Mouse (Mus musculus) midbrain, postnatal 0 days (tissue): ENCODE results near the gene Slc25a39. TPM values are rescaled to one million over a fixed set of nuclear protein-coding genes. Genes with fewer than 3 reads are reported as not detected.

ENCODE experiments used
- ATAC-seq: fragments of 200-750 bp; cut with Nextera tagmentation; 2 replicates; pipeline ENCODE4 v1.8.0; 2017; ENCODE audit warnings: moderate number of reproducible peaks, mild to moderate bottlenecking, moderate TSS enrichment, moderate library complexity; ENCODE audit not compliant: low FRiP score
- DNase-seq: peaks from one replicate; pipeline ENCODE4 v3.0.0-alpha.2; 2015; ENCODE audit warnings: low spot score
- H3K27ac ChIP-seq: fragments of 300-500 bp; sonication (generic); 2 replicates; pipeline ENCODE4 v1.5.1; 2014; ENCODE audit warnings: low read depth, mild to moderate bottlenecking, low read length, mixed read lengths
- H3K27me3 ChIP-seq: fragments of 300-500 bp; sonication (generic); 2 replicates; pipeline ENCODE4 v1.6.1; 2014; ENCODE audit warnings: low read length, control low read depth, mixed read lengths; ENCODE audit not compliant: insufficient read depth
- H3K36me3 ChIP-seq: fragments of 300-500 bp; sonication (generic); 2 replicates; pipeline ENCODE4 v1.6.1; 2014; ENCODE audit warnings: low read length, control low read depth, mixed read lengths; ENCODE audit not compliant: insufficient read depth
- H3K4me1 ChIP-seq: fragments of 300-500 bp; sonication (generic); 2 replicates; pipeline ENCODE4 v1.6.1; 2014; ENCODE audit warnings: mild to moderate bottlenecking, control low read depth, antibody characterized with exemption, low read length, mixed read lengths; ENCODE audit not compliant: insufficient read depth
- H3K4me2 ChIP-seq: fragments of 300-500 bp; sonication (generic); 2 replicates; pipeline ENCODE4 v1.6.1; 2014; ENCODE audit warnings: low read depth, mild to moderate bottlenecking, low read length, mixed read lengths; ENCODE audit not compliant: poor library complexity, severe bottlenecking
- H3K4me3 ChIP-seq: fragments of 300-500 bp; sonication (generic); 2 replicates; pipeline ENCODE4 v1.5.1; 2014; ENCODE audit warnings: low read depth, mild to moderate bottlenecking, low read length, moderate library complexity
- H3K9ac ChIP-seq: fragments of 300-500 bp; sonication (generic); replicated peaks from 2 replicates; pipeline ENCODE4 v1.6.1; 2014; ENCODE audit warnings: mild to moderate bottlenecking, low read length, moderate library complexity, mixed read lengths; ENCODE audit not compliant: poor library complexity, severe bottlenecking
- H3K9me3 ChIP-seq: fragments of 300-500 bp; sonication (generic); 2 replicates; pipeline ENCODE4 v1.6.1; 2016; ENCODE audit warnings: low read length, control low read depth
- CTCF ChIP-seq: IDR thresholded peaks from 2 replicates; pipeline ENCODE4 v1.5.1; 2016; ENCODE audit warnings: antibody characterized with exemption, mild to moderate bottlenecking
- WGBS: fragments of 180-500 bp; shearing (Covaris S2); extraction: QIAGEN DNeasy Blood & Tissue Kit; methylation state at CpG from one replicate; pipeline ENCODE4 v1.1.7; 2014; 5-methylcytosine and 5-hydroxymethylcytosine counted together
- polyA plus RNA-seq: library from polyadenylated mRNA; unstranded; fragments of >200 nt; fragmentation: Nextera tagmentation; extraction: Ambion mirVana; gene quantifications from 2 replicates; pipeline ENCODE4 v1.2.1, GENCODE M21; 2015
- total RNA-seq: library from RNA; depleted of rRNA; stranded (reverse); fragments of >200 nt; gene quantifications from 2 replicates; pipeline ENCODE4 v1.2.3, GENCODE M21; 2014

Gene Slc25a39
- total and polyA plus RNA-seq, 2 experiments from 2014 or later, result 132 to 176 TPM

- WGBS, result under 1% methylated on average over 36 of the region's 40 CpGs
These were observed 39.8 kb upstream of the Slc25a39 start, which contains the start of gene Fam171a2 for GRCm38 (mm10) chr11:102447497-102447896. TSS of gene Fam171a2 (minus strand) at chr11:102447682.

GRCm38 (mm10) chr11:102446581-102447461 lies 39.1 kb upstream of the Slc25a39 start:
- under 1% methylated on average over 39 of the region's 49 CpGs for WGBS
- DNase-seq (peak; percentile 72), ATAC-seq (peak; percentile 67)
- Histone ChIP-seq H3K4me3 (peak overlapping the region; percentile 95), H3K9me3 (no peaks in the 10 kb centered on the region), H3K9ac (peak overlapping the region; percentile 94), H3K27ac (peak overlapping the region; percentile 98), H3K4me1 (peaks cover 20% of the 10 kb centered on the region), H3K36me3 (peaks cover 9% of the 10 kb centered on the region), H3K4me2 (peak overlapping the region; percentile 89), H3K27me3 (no peaks in the 10 kb centered on the region)
- TF ChIP-seq CTCF, result no peak

More at GRCm38 (mm10) chr11:102447497-102447896, 39.8 kb upstream of the Slc25a39 start, which contains the start of gene Fam171a2:
- Histone ChIP-seq H3K4me3 (peak within 1 kb of the TSS; percentile 95), H3K4me2 (peak within 1 kb of the TSS; percentile 89), H3K9me3 (no peaks in the 10 kb centered on the region), H3K27me3 (no peaks in the 10 kb centered on the region), H3K36me3 (peaks cover 5% of the 10 kb centered on the region), H3K4me1 (peaks cover 20% of the 10 kb centered on the region), H3K27ac (peak within 1 kb of the TSS; percentile 98), H3K9ac (peak within 1 kb of the TSS; percentile 94)
- ATAC-seq (peak; percentile 79), DNase-seq (peak; percentile 80)
- peak; percentile 77 for TF ChIP-seq CTCF

GRCm38 (mm10) chr11:102445891-102446361 lies 38.2 kb upstream of the Slc25a39 start:
- no peak for TF ChIP-seq CTCF
- Histone ChIP-seq H3K9ac (peak overlapping the region; percentile 94), H3K9me3 (no peaks in the 10 kb centered on the region), H3K4me3 (peak overlapping the region; percentile 95), H3K4me1 (peaks cover 20% of the 10 kb centered on the region), H3K36me3 (peaks cover 14% of the 10 kb centered on the region), H3K4me2 (peak overlapping the region; percentile 89), H3K27ac (peak overlapping the region; percentile 98), H3K27me3 (no peaks in the 10 kb centered on the region)
- DNase-seq (peak; percentile 75), ATAC-seq (no peak)
- under 1% methylated on average over 7 of the region's 7 CpGs for WGBS

GRCm38 (mm10) chr11:102445264-102445890 lies 37.6 kb upstream of the Slc25a39 start:
- Histone ChIP-seq H3K4me3 (peak overlapping the region; percentile 95), H3K9me3 (no peaks in the 10 kb centered on the region), H3K4me1 (peaks cover 20% of the 10 kb centered on the region), H3K4me2 (peak overlapping the region; percentile 89), H3K9ac (peak overlapping the region; percentile 94), H3K27ac (peak overlapping the region; percentile 98), H3K36me3 (peaks cover 18% of the 10 kb centered on the region), H3K27me3 (no peaks in the 10 kb centered on the region)
- ATAC-seq (no peak), DNase-seq (peak; percentile 47)
- TF ChIP-seq CTCF, result no peak
- 13% methylated on average over 9 of the region's 10 CpGs for WGBS

- Histone ChIP-seq H3K9ac (peak overlapping the region; percentile 94), H3K27ac (peak overlapping the region; percentile 38), H3K4me1 (peaks cover 20% of the 10 kb centered on the region), H3K27me3 (no peaks in the 10 kb centered on the region), H3K36me3 (peaks cover 24% of the 10 kb centered on the region), H3K4me3 (peak overlapping the region; percentile 95), H3K4me2 (peak overlapping the region; percentile 89), H3K9me3 (no peaks in the 10 kb centered on the region)
- DNase-seq (no peak), ATAC-seq (no peak)
- 9% methylated on average over 6 of the region's 6 CpGs for WGBS
- no peak for TF ChIP-seq CTCF
These were observed 37.0 kb upstream of the Slc25a39 start for GRCm38 (mm10) chr11:102444781-102445180.
